ENCODE assay signal across 9 mouse cellular contexts in genomic region chr13:51777048-51777737, GRCm38 (mm10). TPM values are rescaled to one million over a fixed set of nuclear protein-coding genes. Genes with fewer than 3 reads are reported as not detected.
A peak's percentile ranks its signal among the peaks of the same experiment; 100 is the strongest.
DNase-seq lines count a peak whose midpoint lies in the region; ATAC-seq and TF ChIP-seq lines count a peak whose summit lies in the region.
"Had no signal": no experiment of that assay in that cellular context is flagged by ENCODE, and none has a peak within 500 bp of the region (broad histone marks: within the 10 kb centered on the region; RNA-seq: fewer than 3 reads in every experiment).

No protein-coding gene starts in this region.

- DNase-seq in Patski (ENCODE audit: low read depth, low spot score), result peak; percentile 75
- DNase-seq in brain, embryonic 14.5 days (ENCODE audit: low read depth), result peak; percentile 93
- peak; percentile 88 for DNase-seq in fat pad, adult 2 months (ENCODE audit: extremely low read depth, low read depth, low spot score)
- DNase-seq in liver, embryonic 14.5 days (ENCODE audit: low read depth in 3 of 3, low spot score in 3 of 3), result peak; percentile 54 to 65 (median 55)
- DNase-seq in right cerebral cortex, adult 2 months (ENCODE audit: low spot score in 2 of 2), result peak; percentile 53 to 59
- DNase-seq in natural killer cell, adult 2 months (ENCODE audit: low spot score in 2 of 2), result no peak

- 26% methylated on average over 11 of the region's 11 CpGs for WGBS in heart, embryonic 15.5 days
- 23% methylated on average over 11 of the region's 11 CpGs for WGBS in kidney, embryonic 16.5 days
- WGBS in liver, embryonic 14.5 days (ENCODE audit: insufficient replicate concordance), result 46% methylated on average over 11 of the region's 11 CpGs

- CTCF ChIA-PET in Patski (lab: Charles Lee), result interaction anchor here (1.2 to 2.1 kb wide), 3 partner anchors 20 to 46 kb away, joined by 3 to 5 read pairs (median 4); no protein-coding TSS in a partner anchor

- no peaks in the 10 kb centered on the region for H3K27me3 ChIP-seq in Patski
- H3K27me3 ChIP-seq in heart, embryonic 15.5 days, result no peaks in the 10 kb centered on the region
- H3K27me3 ChIP-seq in kidney, embryonic 16.5 days (ENCODE audit: insufficient read depth, low read length), result no peaks in the 10 kb centered on the region
- H3K27me3 ChIP-seq in liver, embryonic 14.5 days (ENCODE audit: control insufficient read depth, insufficient read depth, low read length), result no peaks in the 10 kb centered on the region

- peak overlapping the region; percentile 22; the same call in 1 of the 2 replicates for H3K9ac ChIP-seq in heart, embryonic 15.5 days
- H3K9ac ChIP-seq in kidney, embryonic 16.5 days (replicated peaks; ENCODE audit: low read length), result peak overlapping the region; percentile 35
- H3K9ac ChIP-seq in liver, embryonic 14.5 days (replicated peaks), result no peak overlapping the region; the same call in 1 of the 2 replicates

- no peak for TF ChIP-seq CTCF in Patski (IDR thresholded peaks at IDR 0.05)
- TF ChIP-seq CTCF in brain, embryonic 14.5 days (IDR thresholded peaks at IDR 0.05; ENCODE audit: borderline replicate concordance, extremely low read depth, insufficient read depth, insufficient read length), result no peak
- no peak for TF ChIP-seq CTCF in liver, embryonic 14.5 days (IDR thresholded peaks at IDR 0.05; ENCODE audit: low read depth)

- H3K4me2 ChIP-seq in heart, embryonic 15.5 days, result peak overlapping the region; percentile 21
- peak overlapping the region; percentile 17; the same call in 1 of the 2 replicates for H3K4me2 ChIP-seq in kidney, embryonic 16.5 days (replicated peaks; ENCODE audit: low read depth, low read length)
- H3K4me2 ChIP-seq in liver, embryonic 14.5 days (ENCODE audit: low read depth), result peak overlapping the region; percentile 48

- no peak overlapping the region for H3K4me3 ChIP-seq in heart, embryonic 15.5 days
- no peak overlapping the region for H3K4me3 ChIP-seq in kidney, embryonic 16.5 days (ENCODE audit: low read length)
- no peak overlapping the region for H3K4me3 ChIP-seq in liver, embryonic 14.5 days (ENCODE audit: insufficient read depth in 1 of 2, low read depth in 2 of 2, low read length in 2 of 2)

- no peaks in the 10 kb centered on the region for H3K9me3 ChIP-seq in heart, embryonic 15.5 days (replicated peaks)
- no peaks in the 10 kb centered on the region for H3K9me3 ChIP-seq in kidney, embryonic 16.5 days (ENCODE audit: low read length)
- H3K9me3 ChIP-seq in liver, embryonic 14.5 days (ENCODE audit: control insufficient read depth, low read length), result no peaks in the 10 kb centered on the region

- no peak for TF ChIP-seq POLR2A in brain, embryonic 14.5 days (IDR thresholded peaks at IDR 0.05; ENCODE audit: borderline replicate concordance, extremely low read depth, insufficient read depth, insufficient read length, poor library complexity, severe bottlenecking)

- POLR2A ChIA-PET in Patski (lab: Charles Lee), result no interaction called here

- peak overlapping the region; percentile 90 for H3K27ac ChIP-seq in heart, embryonic 15.5 days
- H3K27ac ChIP-seq in kidney, embryonic 16.5 days (ENCODE audit: low read length), result peak overlapping the region; percentile 79
- H3K27ac ChIP-seq in liver, embryonic 14.5 days, result peak overlapping the region; percentile 26
- H3K27ac ChIP-seq: macrophage had no signal

- in situ Hi-C loops in Patski (cut with MboI; ENCODE audit: low pct_unique_long_range_greater_than_20kb), result no loop called here

- ATAC-seq in Patski, result peak; percentile 89
- peak; percentile 82 for ATAC-seq in heart, embryonic 15.5 days (replicated peaks; ENCODE audit: insufficient number of reproducible peaks, insufficient read depth, low FRiP score, low read depth)
- peak; percentile 93 for ATAC-seq in kidney, embryonic 16.5 days (ENCODE audit: low FRiP score, low TSS enrichment)
- ATAC-seq in liver, embryonic 14.5 days (ENCODE audit: insufficient read depth), result peak; percentile 94

- H3K36me3 ChIP-seq in heart, embryonic 15.5 days, result no peaks in the 10 kb centered on the region
- no peaks in the 10 kb centered on the region for H3K36me3 ChIP-seq in kidney, embryonic 16.5 days (ENCODE audit: insufficient read depth, low read length)
- no peaks in the 10 kb centered on the region for H3K36me3 ChIP-seq in liver, embryonic 14.5 days (replicated peaks; ENCODE audit: control insufficient read depth, insufficient read depth, low read depth)

- TF ChIP-seq EP300 in liver, embryonic 14.5 days (IDR thresholded peaks at IDR 0.05; ENCODE audit: low read depth), result no peak

- H3K4me1 ChIP-seq in heart, embryonic 15.5 days (replicated peaks), result peaks cover 44% of the 10 kb centered on the region
- H3K4me1 ChIP-seq in kidney, embryonic 16.5 days (ENCODE audit: insufficient read depth, low read length), result peaks cover 38% of the 10 kb centered on the region
- peaks cover 15 to 28% of the 10 kb centered on the region in 2 experiments for H3K4me1 ChIP-seq in liver, embryonic 14.5 days (replicated peaks; ENCODE audit: control insufficient read depth in 2 of 2, insufficient read depth in 2 of 2, low read length in 1 of 2)

RNA-seq across cellular contexts. Expression of gene Sema4d, which starts 16.4 kb away (rescaled TPM):
- polyA plus RNA-seq in Patski (2021), result 26.5 TPM
- 20.4 and 25.6 TPM in 2 replicates for polyA plus RNA-seq in brain, embryonic 14.5 days (2012; rRNA removed)
- polyA plus RNA-seq in heart, embryonic 15.5 days (2015; fragmentation: Nextera tagmentation; extraction: Ambion mirVana), result 14.7 and 19.8 TPM in 2 replicates
- polyA plus RNA-seq in kidney, embryonic 16.5 days (2015; fragmentation: Nextera tagmentation; extraction: Ambion mirVana), result 28.8 and 29.0 TPM in 2 replicates
- polyA plus RNA-seq in liver, embryonic 14.5 days (2012; rRNA removed), result 4.2 and 4.7 TPM in 2 replicates
- polyA plus RNA-seq in liver, embryonic 14.5 days (2014; fragmentation: Nextera tagmentation; extraction: Ambion mirVana), result 4.6 and 6.1 TPM in 2 replicates

Comparison
In these comparisons a context has a peak if more than half of its experiments do, and no peak if none do; other contexts are left out.
1. DNase-seq: peak in Patski (single experiment), brain, embryonic 14.5 days (single experiment), fat pad, adult 2 months (single experiment), liver, embryonic 14.5 days (3 of 3) and right cerebral cortex, adult 2 months (2 of 2); none in natural killer cell, adult 2 months (0 of 2).
2. H3K27ac ChIP-seq: peak in every context shown above with its lines; median percentile 90 in heart, embryonic 15.5 days; 79 in kidney, embryonic 16.5 days; 26 in liver, embryonic 14.5 days.
3. Peak in every context shown above with its lines, with median percentiles within 50 percentile points of each other: ATAC-seq and H3K4me2 ChIP-seq.